Mouse (Mus musculus) liver, postnatal 0 days (tissue): ENCODE results near the gene Thegl.

ENCODE experiments used
- CTCF ChIP-seq: sonication (generic); IDR thresholded peaks from 2 replicates; pipeline ENCODE4 v1.5.1; 2016; ENCODE audit warnings: antibody characterized with exemption, low read depth
- EP300 ChIP-seq: IDR thresholded peaks from 2 replicates; pipeline ENCODE4 v1.6.1; 2016; ENCODE audit warnings: antibody characterized with exemption, low read depth, mild to moderate bottlenecking

DNA sequence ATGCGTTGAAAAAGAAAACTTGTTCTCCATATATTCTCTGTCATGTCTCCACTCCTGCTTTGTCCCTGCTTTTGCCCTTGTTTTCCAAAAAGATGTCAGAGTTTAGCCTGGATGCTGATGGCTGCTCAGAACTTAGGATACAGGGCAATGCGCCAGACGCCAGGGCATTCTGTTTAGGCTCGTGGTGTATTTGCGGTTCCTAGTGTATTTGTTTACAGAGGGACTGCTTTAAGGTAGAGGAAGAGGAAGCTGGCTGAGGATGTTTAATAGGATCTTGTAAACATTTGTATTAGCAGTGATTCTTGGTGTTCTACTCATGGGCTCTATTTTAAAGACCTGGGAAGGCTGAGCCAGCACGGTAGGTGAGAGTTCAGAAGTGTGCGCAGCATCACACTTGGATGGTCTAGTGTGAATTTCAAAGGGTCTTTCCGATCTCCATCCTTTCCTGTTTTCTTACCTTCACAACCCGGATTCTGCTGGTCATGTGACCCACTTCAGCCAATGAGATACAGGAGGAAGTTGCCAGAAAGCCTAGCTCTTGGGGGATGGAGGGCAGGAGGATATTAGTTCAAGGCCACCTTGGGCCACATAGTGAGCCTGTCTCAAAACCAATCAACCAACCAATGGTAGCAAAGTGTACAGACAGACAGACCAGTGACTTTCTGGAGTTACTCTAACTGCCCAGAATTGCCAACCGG lies 70.1 kb downstream of the Thegl start:
- TF ChIP-seq EP300 (no peak), CTCF (no peak)
